ENCODE assay signal across 15 mouse cellular contexts in the genomic region with DNA sequence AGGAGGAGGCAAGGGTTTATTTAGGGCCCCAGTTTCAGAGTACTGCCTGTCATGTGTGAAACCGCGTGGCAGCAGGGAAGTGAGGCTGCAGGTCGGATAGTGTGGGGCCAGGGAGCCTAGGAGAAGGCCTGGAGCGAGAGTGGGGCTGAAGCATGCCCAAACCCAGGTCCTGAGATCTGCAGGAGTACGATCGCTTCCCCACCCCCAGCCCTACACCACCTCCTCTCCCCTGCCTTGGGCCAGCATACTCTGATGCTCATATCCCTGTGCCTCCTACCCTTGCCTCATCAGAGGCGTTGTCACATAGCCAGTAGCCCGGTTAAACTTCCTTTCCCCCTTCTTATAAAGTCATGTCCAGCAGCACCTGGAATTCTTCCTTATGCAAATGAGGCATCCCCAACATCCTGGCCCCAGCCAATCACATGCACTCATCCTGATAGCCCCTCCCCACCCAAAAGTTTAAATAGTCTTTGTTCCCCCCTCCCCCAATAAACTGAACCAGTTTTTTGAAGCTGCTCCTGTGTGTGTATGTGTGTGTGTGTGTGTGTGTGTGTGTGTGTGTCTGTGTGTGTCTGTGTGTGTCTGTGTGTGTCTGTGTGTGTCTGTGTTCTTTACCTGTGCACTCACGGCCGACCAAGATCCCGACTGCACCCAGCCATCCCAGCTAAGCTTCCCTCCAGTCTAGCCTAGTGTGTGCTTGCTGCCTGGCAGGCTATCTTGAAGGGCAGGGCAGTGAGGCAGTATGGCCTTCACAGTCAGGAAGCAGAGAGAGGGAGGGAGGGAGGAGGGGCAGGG. TPM values are rescaled to one million over a fixed set of nuclear protein-coding genes. Genes with fewer than 3 reads are reported as not detected.
DNase-seq lines count a peak whose midpoint lies in the region; ATAC-seq lines count a peak whose summit lies in the region.
"Had no signal": no experiment of that assay in that cellular context is flagged by ENCODE, and none has a peak within 500 bp of the region (broad histone marks: within the 10 kb centered on the region; RNA-seq: fewer than 3 reads in every experiment).

No protein-coding gene starts in this region.

- no peaks in the 10 kb centered on the region for H3K27me3 ChIP-seq in kidney, embryonic 16.5 days (ENCODE audit: insufficient read depth, low read length)
- no peaks in the 10 kb centered on the region for H3K27me3 ChIP-seq in hindbrain, embryonic 16.5 days (replicated peaks; ENCODE audit: control insufficient read depth, insufficient read depth, low read length)

- no peak overlapping the region for H3K27ac ChIP-seq in kidney, embryonic 16.5 days (ENCODE audit: low read length)
- H3K27ac ChIP-seq in hindbrain, embryonic 16.5 days (ENCODE audit: low read depth, low read length), result no peak overlapping the region

- no peak overlapping the region for H3K4me2 ChIP-seq in kidney, embryonic 16.5 days (replicated peaks; ENCODE audit: low read depth, low read length)
- no peak overlapping the region for H3K4me2 ChIP-seq in hindbrain, embryonic 16.5 days (ENCODE audit: low read length)

- H3K4me1 ChIP-seq in kidney, embryonic 16.5 days (ENCODE audit: insufficient read depth, low read length), result no peaks in the 10 kb centered on the region
- H3K4me1 ChIP-seq in hindbrain, embryonic 16.5 days (ENCODE audit: control insufficient read depth, insufficient read depth, low read depth, low read length), result no peaks in the 10 kb centered on the region

- no peaks in the 10 kb centered on the region for H3K9me3 ChIP-seq in kidney, embryonic 16.5 days (ENCODE audit: low read length)
- no peaks in the 10 kb centered on the region for H3K9me3 ChIP-seq in hindbrain, embryonic 16.5 days (ENCODE audit: control insufficient read depth, low read length)

- intact Hi-C loops in left cerebral cortex, postnatal 10 days (cut with DNase I), result no loop called here

- ATAC-seq in kidney, embryonic 16.5 days (ENCODE audit: low FRiP score, low TSS enrichment), result peak; percentile 74; the same call in 1 of the 2 replicates
- ATAC-seq in hindbrain, embryonic 16.5 days, result no peak

- no peak for DNase-seq in kidney, adult 18-20 months
- peak; percentile 41 for DNase-seq in ovary, postnatal 36 days (ENCODE audit: low spot score)
- DNase-seq in ovary, postnatal 10 days (ENCODE audit: low spot score), result no peak
- DNase-seq in adrenal gland, postnatal 25 days, result peak; percentile 43
- DNase-seq in left cerebral cortex, postnatal 10 days (ENCODE audit: extremely low spot score in 1 of 2, low spot score in 2 of 2), result no peak
- DNase-seq: cerebellum, adult 8-10 months had no signal

- no peak overlapping the region for H3K4me3 ChIP-seq in kidney, embryonic 16.5 days (ENCODE audit: low read length)
- no peak overlapping the region for H3K4me3 ChIP-seq in hindbrain, embryonic 16.5 days (ENCODE audit: low read length)

- peaks cover 14% of the 10 kb centered on the region; the same call in 1 of the 2 replicates for H3K36me3 ChIP-seq in kidney, embryonic 16.5 days (ENCODE audit: insufficient read depth, low read length)
- H3K36me3 ChIP-seq in hindbrain, embryonic 16.5 days (ENCODE audit: control insufficient read depth, insufficient read depth, low read length), result no peaks in the 10 kb centered on the region

- 73% methylated on average over 10 of the region's 11 CpGs for WGBS in kidney, embryonic 16.5 days
- WGBS in hindbrain, embryonic 16.5 days, result 75% methylated on average over 11 of the region's 11 CpGs

- H3K9ac ChIP-seq in kidney, embryonic 16.5 days (replicated peaks; ENCODE audit: low read length), result no peak overlapping the region
- H3K9ac ChIP-seq in hindbrain, embryonic 16.5 days (ENCODE audit: low read depth, low read length), result no peak overlapping the region

RNA-seq across cellular contexts. Expression of gene A730049H05Rik, which starts 36.9 kb away (rescaled TPM):
- 2.3 and 3.1 TPM in 2 replicates for polyA plus RNA-seq in kidney, embryonic 16.5 days (2015; fragmentation: Nextera tagmentation; extraction: Ambion mirVana)
- total RNA-seq in adrenal gland, postnatal 25 days (2021), result 3.0 and 4.6 TPM in 2 replicates
- total RNA-seq in left cerebral cortex, postnatal 10 days (2021), result not detected
- polyA plus RNA-seq in hindbrain, embryonic 16.5 days (2015; fragmentation: Nextera tagmentation; extraction: Ambion mirVana), result 0.54 and 0.97 TPM in 2 replicates
- total RNA-seq: left cerebral cortex, adult 18-20 months; liver, adult 2 months; megakaryocyte progenitor cell, adult 5-6 weeks; monocyte, adult 5-6 weeks; neutrophil, adult 5-6 weeks had no signal
- polyA plus RNA-seq: large intestine, adult 2 months; liver, adult 2 months; small intestine, adult 2 months had no signal

Comparison
In these comparisons a context has a peak if more than half of its experiments do, and no peak if none do; other contexts are left out.
1. DNase-seq: peak in ovary, postnatal 36 days (single experiment) and adrenal gland, postnatal 25 days (single experiment); none in kidney, adult 18-20 months (single experiment), ovary, postnatal 10 days (single experiment) and left cerebral cortex, postnatal 10 days (0 of 2).